Mouse (Mus musculus) embryonic facial prominence, embryonic 15.5 days (tissue): ENCODE measurements around the gene Ftl1. TPM values are rescaled to one million over a fixed set of nuclear protein-coding genes. Genes with fewer than 3 reads are reported as not detected.
A peak's percentile ranks its signal among the peaks of the same experiment; 100 is the strongest.

Source experiments
- ATAC-seq: fragments of 200-750 bp; cut with Nextera tagmentation; 2 replicates; pipeline ENCODE4 v1.8.0; 2017; ENCODE audit warnings: low read depth, moderate TSS enrichment; ENCODE audit not compliant: insufficient number of reproducible peaks, low FRiP score, low TSS enrichment
- H3K27ac ChIP-seq: fragments of 300-500 bp; sonication (generic); replicated peaks from 2 replicates; pipeline ENCODE4 v1.5.1; 2015; ENCODE audit warnings: mild to moderate bottlenecking, inconsistent platforms
- H3K27me3 ChIP-seq: fragments of 300-500 bp; sonication (generic); 2 replicates; pipeline ENCODE4 v1.6.1; 2015; ENCODE audit warnings: inconsistent platforms
- H3K36me3 ChIP-seq: fragments of 300-500 bp; sonication (generic); 2 replicates; pipeline ENCODE4 v1.6.1; 2015; ENCODE audit warnings: mild to moderate bottlenecking, inconsistent platforms
- H3K4me1 ChIP-seq: fragments of 300-500 bp; sonication (generic); 2 replicates; pipeline ENCODE4 v1.6.1; 2015; ENCODE audit warnings: inconsistent platforms
- H3K4me2 ChIP-seq: fragments of 300-500 bp; sonication (generic); replicated peaks from 2 replicates; pipeline ENCODE4 v1.6.1; 2015; ENCODE audit warnings: mild to moderate bottlenecking, inconsistent platforms
- H3K4me3 ChIP-seq: fragments of 300-500 bp; sonication (generic); replicated peaks from 2 replicates; pipeline ENCODE4 v1.5.1; 2015; ENCODE audit warnings: mild to moderate bottlenecking, inconsistent platforms
- H3K9ac ChIP-seq: fragments of 300-500 bp; sonication (generic); 2 replicates; pipeline ENCODE4 v1.6.1; 2015; ENCODE audit warnings: inconsistent platforms
- H3K9me3 ChIP-seq: fragments of 300-500 bp; sonication (generic); replicated peaks from 2 replicates; pipeline ENCODE4 v1.6.1; 2016; ENCODE audit warnings: inconsistent platforms
- WGBS: fragments of 180-500 bp; shearing (Covaris S2); methylation state at CpG from one replicate; pipeline ENCODE4 v1.1.7; 2015; 5-methylcytosine and 5-hydroxymethylcytosine counted together
- polyA plus RNA-seq: library from polyadenylated mRNA; unstranded; fragments of >200 nt; fragmentation: Nextera tagmentation; extraction: Ambion mirVana; gene quantifications from 2 replicates; pipeline ENCODE4 v1.2.1, GENCODE M21; 2015

Gene Ftl1
- polyA plus RNA-seq, 1 experiment from 2014 or later = 4,755 TPM

GRCm38 (mm10) chr7:45447325-45447990 is 12.2 kb downstream of the Ftl1 start:
- 33% methylated on average over 11 of the region's 11 CpGs for WGBS
- no peak overlapping the region for H3K9ac ChIP-seq
- no peak overlapping the region for H3K27ac ChIP-seq
- H3K36me3 ChIP-seq = peaks cover 63% of the 10 kb centered on the region
- H3K4me2 ChIP-seq = no peak overlapping the region
- no peaks in the 10 kb centered on the region for H3K27me3 ChIP-seq
- no peaks in the 10 kb centered on the region for H3K9me3 ChIP-seq
- no peaks in the 10 kb centered on the region for H3K4me1 ChIP-seq
- no peak overlapping the region for H3K4me3 ChIP-seq
- ATAC-seq = no peak

DNA sequence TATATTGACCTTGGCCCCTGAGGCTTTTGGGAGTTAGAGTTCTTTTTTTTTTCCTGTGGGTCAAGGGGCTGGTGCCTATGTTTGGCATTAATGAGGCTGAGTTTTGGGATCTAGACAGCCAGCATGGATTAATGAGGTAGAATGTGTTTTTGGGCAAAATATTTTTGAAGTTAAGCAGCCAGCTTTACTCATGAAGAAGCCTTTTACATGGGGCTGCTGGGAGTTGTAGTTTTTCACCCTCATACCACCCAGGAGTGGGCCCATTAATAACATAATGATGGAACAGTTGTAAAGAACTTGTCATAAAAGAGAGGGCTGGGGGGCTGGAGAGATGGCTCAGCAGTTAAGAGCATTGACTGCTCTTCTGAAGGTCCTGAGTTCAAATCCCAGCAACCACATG is 13.1 kb downstream of the Ftl1 start:
- no peak overlapping the region for H3K9ac ChIP-seq
- no peak overlapping the region for H3K4me2 ChIP-seq
- H3K4me3 ChIP-seq = no peak overlapping the region
- ATAC-seq = no peak
- no peaks in the 10 kb centered on the region for H3K4me1 ChIP-seq
- H3K9me3 ChIP-seq = no peaks in the 10 kb centered on the region
- H3K36me3 ChIP-seq = peaks cover 61% of the 10 kb centered on the region
- H3K27me3 ChIP-seq = no peaks in the 10 kb centered on the region
- no peak overlapping the region for H3K27ac ChIP-seq

- 85% methylated on average over 22 of the region's 22 CpGs for WGBS
- peaks cover 73% of the 10 kb centered on the region for H3K36me3 ChIP-seq
- H3K4me1 ChIP-seq = no peaks in the 10 kb centered on the region
- H3K27ac ChIP-seq = no peak overlapping the region
- H3K9ac ChIP-seq = no peak overlapping the region
- no peak overlapping the region for H3K4me3 ChIP-seq
- no peaks in the 10 kb centered on the region for H3K27me3 ChIP-seq
- no peak overlapping the region for H3K4me2 ChIP-seq
- H3K9me3 ChIP-seq = no peaks in the 10 kb centered on the region
- ATAC-seq = no peak
Measured at GRCm38 (mm10) chr7:45443526-45444420, 15.9 kb downstream of the Ftl1 start.

DNA sequence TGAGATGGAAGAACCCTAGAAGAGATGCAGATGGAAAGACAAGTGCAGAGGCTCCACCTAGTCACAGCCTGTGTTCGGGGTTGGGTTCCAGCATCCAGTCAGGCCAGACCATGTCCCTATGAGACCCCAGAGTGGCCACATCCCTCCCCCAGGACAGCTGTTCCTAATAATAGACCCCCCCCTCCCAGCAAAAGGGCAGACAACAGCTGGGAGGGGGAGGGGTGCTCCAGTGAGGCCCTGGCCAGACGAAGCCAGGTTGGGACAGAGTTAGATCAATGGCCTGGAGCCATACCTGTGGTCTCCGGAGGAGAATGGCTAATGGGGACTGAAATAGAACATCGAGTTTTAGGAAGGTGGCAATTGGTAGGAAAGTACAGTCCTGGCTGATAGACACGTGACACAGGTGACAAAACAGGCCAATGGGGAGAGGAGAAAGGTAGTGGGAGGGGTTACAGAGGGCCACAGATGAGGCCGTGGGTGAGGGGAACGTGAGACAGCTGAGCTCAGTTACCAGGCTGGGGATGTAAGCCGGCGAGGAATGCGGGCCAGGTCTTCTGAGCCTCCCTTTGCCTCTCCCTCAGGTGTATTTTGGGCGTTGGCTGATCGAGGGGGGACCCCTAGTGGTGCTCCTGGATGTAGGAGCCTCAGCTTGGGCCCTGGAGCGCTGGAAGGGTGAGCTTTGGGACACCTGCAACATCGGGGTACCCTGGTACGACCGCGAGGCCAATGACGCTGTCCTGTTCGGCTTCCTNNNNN is 22.0 kb downstream of the Ftl1 start, which contains the start of gene Ruvbl2:
Gene Ruvbl2, minus strand, starts transcription at position 576 of the 756 bp plus-strand sequence.
- H3K27ac ChIP-seq = no peak within 1 kb of the TSS; the same call in 1 of the 2 replicates
- ATAC-seq = no peak
- no peaks in the 10 kb centered on the region for H3K9me3 ChIP-seq
- no peak within 1 kb of the TSS for H3K9ac ChIP-seq
- no peaks in the 10 kb centered on the region for H3K27me3 ChIP-seq
- H3K4me2 ChIP-seq = peak within 1 kb of the TSS; percentile 31
- H3K4me3 ChIP-seq = 0 out of 2 replicates have a peak within 1 kb of the TSS, but pooled peaks have one; percentile 2
- peaks cover 31% of the 10 kb centered on the region for H3K36me3 ChIP-seq
- peaks cover 47% of the 10 kb centered on the region for H3K4me1 ChIP-seq
- 15% methylated on average over 19 of the region's 19 CpGs for WGBS

- H3K9me3 ChIP-seq = no peaks in the 10 kb centered on the region
- H3K4me2 ChIP-seq = peak overlapping the region; percentile 31
- H3K9ac ChIP-seq = no peak overlapping the region
- WGBS = 27% methylated on average over 6 of the region's 6 CpGs
- no peaks in the 10 kb centered on the region for H3K27me3 ChIP-seq
- peaks cover 49% of the 10 kb centered on the region for H3K4me1 ChIP-seq
- peaks cover 30% of the 10 kb centered on the region for H3K36me3 ChIP-seq
- H3K4me3 ChIP-seq = no peak overlapping the region
- no peak for ATAC-seq
- no peak overlapping the region for H3K27ac ChIP-seq
Measured at GRCm38 (mm10) chr7:45437046-45437445, 22.6 kb downstream of the Ftl1 start.

GRCm38 (mm10) chr7:45436444-45436843 is 23.2 kb downstream of the Ftl1 start:
- Histone ChIP-seq H3K4me1 (peaks cover 49% of the 10 kb centered on the region), H3K4me3 (no peak overlapping the region), H3K27ac (0 out of 2 replicates have a peak overlapping the region, but pooled peaks have one; percentile 13), H3K9me3 (no peaks in the 10 kb centered on the region), H3K27me3 (no peaks in the 10 kb centered on the region), H3K36me3 (peaks cover 31% of the 10 kb centered on the region), H3K4me2 (no peak overlapping the region), H3K9ac (no peak overlapping the region)
- WGBS = 96% methylated on average over 5 of the region's 5 CpGs
- ATAC-seq = no peak

- H3K4me3 ChIP-seq = peak overlapping the region; percentile 83
- peak overlapping the region; percentile 94 for H3K4me2 ChIP-seq
- peak; percentile 1; the same call in 1 of the 2 replicates for ATAC-seq
- H3K27me3 ChIP-seq = no peaks in the 10 kb centered on the region
- H3K36me3 ChIP-seq = peaks cover 28% of the 10 kb centered on the region
- H3K4me1 ChIP-seq = peaks cover 50% of the 10 kb centered on the region
- peak overlapping the region; percentile 89 for H3K27ac ChIP-seq
- peak overlapping the region; percentile 72 for H3K9ac ChIP-seq
- WGBS = 2% methylated on average over 16 of the region's 16 CpGs
- H3K9me3 ChIP-seq = no peaks in the 10 kb centered on the region
Measured at GRCm38 (mm10) chr7:45435038-45435437, 24.6 kb downstream of the Ftl1 start.

GRCm38 (mm10) chr7:45434203-45435015 is 25.3 kb downstream of the Ftl1 start, which contains the start of gene Gys1:
Gys1 (plus strand) TSS chr7:45434844.
- Histone ChIP-seq H3K4me2 (peak within 1 kb of the TSS; percentile 94), H3K9me3 (no peaks in the 10 kb centered on the region), H3K9ac (peak within 1 kb of the TSS; percentile 91), H3K4me1 (peaks cover 52% of the 10 kb centered on the region), H3K36me3 (peaks cover 27% of the 10 kb centered on the region), H3K27me3 (no peaks in the 10 kb centered on the region), H3K27ac (peak within 1 kb of the TSS; percentile 89), H3K4me3 (peak within 1 kb of the TSS; percentile 83)
- ATAC-seq = peak; percentile 95
- WGBS = 0% methylated on average over 45 of the region's 45 CpGs

DNA sequence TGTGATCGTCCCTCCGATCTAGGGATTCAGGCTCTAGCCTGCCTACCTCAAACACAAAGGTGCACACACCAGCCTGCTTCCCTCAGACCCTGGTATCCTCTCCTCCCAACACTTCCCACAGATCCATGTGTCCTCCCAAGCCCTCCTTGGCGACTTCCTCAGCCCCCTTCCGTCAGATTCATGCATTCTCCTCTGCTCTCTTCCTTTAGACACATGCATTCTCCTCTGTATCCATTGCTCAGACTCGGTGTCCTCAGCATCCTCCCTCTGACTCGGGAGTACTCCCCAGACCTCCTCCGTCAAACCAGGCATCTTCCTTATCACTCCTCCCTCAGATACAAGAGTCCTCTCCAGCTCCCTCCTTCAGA is 25.9 kb downstream of the Ftl1 start:
- peaks cover 30% of the 10 kb centered on the region for H3K36me3 ChIP-seq
- no peaks in the 10 kb centered on the region for H3K9me3 ChIP-seq
- no peaks in the 10 kb centered on the region for H3K27me3 ChIP-seq
- H3K4me1 ChIP-seq = peaks cover 52% of the 10 kb centered on the region
- H3K4me2 ChIP-seq = peak overlapping the region; percentile 94
- peak overlapping the region; percentile 89 for H3K27ac ChIP-seq
- WGBS = under 1% methylated on average over 7 of the region's 7 CpGs
- ATAC-seq = no peak
- peak overlapping the region; percentile 83 for H3K4me3 ChIP-seq
- H3K9ac ChIP-seq = peak overlapping the region; percentile 91

DNA sequence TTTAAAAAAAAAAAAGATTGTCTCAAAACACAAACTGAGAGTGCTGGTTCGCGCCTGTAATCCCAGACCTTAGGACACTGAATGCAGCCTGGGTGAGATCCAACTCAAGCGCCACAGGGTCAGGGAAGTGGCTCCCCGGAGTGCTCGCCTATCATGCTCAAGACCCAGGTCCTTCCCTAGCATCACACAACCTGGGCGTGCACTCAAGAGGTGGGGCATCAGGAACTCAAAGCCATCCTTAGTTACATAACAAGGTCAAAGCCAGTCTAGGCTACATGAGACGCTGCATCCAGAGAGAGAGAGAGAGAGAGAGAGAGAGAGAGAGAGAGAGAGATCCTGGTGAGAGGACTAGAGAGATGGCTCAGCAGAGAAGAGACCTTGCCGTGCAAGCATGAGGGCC is 33.1 kb downstream of the Ftl1 start:
- H3K4me3 ChIP-seq = no peak overlapping the region
- 92% methylated on average over 8 of the region's 8 CpGs for WGBS

More for the DNA sequence above, 33.1 kb downstream of the Ftl1 start:
- no peak for ATAC-seq
- Histone ChIP-seq H3K27me3 (no peaks in the 10 kb centered on the region), H3K9me3 (no peaks in the 10 kb centered on the region), H3K4me1 (0 out of 2 replicates have a peak, but pooled peaks cover 3% of the 10 kb centered on the region), H3K36me3 (peaks cover 89% of the 10 kb centered on the region), H3K27ac (no peak overlapping the region), H3K4me2 (no peak overlapping the region), H3K9ac (no peak overlapping the region)
